Mouse (Mus musculus): ENCODE data around the gene Gpatch8.
A peak's percentile ranks its signal among the peaks of the same experiment; 100 is the strongest.

Gpatch8 gene

DNA sequence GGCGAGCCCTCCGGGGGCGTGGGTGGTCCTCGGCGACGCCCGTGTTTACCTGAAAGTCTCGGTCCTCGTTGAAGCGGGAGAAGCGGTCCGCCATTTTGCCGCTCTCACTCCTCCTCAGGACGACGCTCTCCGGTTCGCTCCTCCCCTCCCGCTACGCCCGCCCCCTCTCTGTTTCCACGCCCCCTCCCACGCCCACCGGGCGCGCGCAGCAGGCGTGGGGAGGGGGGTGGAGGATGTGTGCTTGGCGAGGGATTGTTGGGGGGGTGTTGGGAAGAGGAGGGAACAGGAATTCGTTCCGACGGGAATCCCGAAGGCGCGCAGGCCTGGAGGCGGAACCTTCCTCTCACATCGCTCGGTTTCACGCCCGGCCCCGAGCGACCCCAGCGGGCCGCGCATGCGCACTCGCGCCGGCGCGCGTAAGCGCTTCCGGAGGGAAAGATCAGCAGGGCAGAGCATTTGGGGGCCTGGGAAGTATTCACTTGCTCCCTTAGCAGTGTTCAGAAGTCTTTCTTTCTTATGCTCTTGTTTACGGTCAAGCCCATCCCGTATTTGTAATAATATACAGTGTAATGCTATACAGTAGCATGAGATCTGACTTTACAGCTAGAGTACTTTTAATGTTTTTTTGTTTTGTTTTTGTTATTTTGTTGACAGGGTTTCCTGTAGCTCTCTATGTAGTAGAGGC is at the start of gene Gpatch8:
TSS of gene Gpatch8 (minus strand) at position 362 of the 685 bp plus-strand sequence.
- peak; percentile 95 to 97 for DNase-seq

DNA sequence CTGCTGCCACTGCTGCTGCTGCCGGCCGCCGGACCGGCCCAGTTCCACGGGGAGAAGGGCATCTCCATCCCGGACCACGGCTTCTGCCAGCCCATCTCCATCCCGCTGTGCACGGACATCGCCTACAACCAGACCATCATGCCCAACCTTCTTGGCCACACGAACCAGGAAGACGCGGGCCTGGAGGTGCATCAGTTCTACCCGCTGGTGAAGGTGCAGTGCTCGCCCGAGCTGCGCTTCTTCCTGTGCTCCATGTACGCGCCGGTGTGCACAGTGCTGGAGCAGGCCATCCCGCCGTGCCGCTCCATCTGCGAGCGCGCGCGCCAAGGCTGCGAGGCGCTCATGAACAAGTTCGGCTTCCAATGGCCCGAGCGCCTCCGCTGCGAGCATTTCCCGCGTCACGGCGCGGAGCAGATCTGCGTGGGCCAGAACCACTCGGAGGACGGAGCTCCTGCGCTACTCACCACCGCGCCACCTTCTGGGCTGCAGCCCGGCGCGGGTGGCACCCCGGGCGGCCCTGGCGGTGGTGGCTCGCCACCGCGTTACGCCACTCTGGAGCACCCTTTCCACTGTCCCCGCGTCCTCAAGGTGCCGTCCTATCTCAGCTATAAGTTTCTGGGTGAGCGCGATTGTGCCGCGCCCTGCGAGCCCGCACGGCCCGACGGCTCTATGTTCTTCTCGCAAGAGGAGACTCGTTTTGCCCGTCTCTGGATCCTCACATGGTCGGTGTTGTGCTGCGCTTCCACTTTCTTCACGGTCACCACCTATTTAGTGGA is 48.8 kb upstream of the Gpatch8 start:
- peak in 1 of 2 experiments; percentile 51 for DNase-seq

DNA sequence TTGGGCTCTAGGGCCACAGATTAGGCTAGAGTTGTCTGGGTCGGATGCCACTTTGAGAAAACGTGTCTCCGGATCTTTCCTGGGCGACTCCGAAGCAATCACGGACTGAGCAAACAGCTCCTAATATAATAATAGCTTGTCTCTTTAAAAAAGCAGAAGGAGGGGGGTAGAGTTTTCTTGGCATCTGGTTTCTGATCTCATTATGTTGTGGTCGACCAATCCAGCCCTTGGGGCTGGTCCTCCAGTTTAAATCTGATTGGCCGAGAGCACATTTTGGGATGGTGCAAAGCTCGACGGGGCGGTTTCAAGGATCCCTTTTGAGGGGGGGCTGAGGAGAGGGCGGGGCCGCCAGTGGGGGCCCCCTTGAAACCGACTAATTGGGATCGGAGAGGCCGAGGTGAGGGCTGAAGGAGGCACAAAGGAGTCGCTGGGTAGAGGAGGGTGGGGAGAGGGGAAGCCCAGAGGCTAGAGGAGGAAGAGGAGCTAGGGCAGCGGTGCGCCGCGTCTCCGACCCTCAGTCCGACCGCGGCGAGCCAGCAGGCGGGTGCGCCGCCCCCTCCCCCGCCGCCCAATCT is 47.9 kb upstream of the Gpatch8 start, which contains the start of gene Fzd2:
TSS of gene Fzd2 (plus strand) at position 387 of the 575 bp plus-strand sequence.
- peak; percentile 75 to 92 for DNase-seq

DNA sequence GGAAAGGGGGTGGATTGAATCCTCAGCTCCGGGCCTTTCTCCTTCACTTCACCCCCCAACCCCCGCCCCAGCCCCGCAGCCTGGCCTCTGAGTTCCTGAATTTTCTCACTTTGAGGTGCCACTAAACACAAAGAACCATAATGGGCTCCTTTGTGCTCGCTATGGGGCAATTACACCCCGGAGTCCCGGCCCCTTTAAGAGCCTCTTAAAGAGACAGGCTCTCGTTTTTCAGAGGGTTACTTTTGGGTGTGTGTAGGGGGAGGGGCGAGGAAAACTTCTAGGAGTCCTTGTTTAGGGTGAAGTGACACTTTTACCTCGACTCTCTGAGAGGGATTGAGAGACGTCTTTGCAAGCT is 47.3 kb upstream of the Gpatch8 start:
- peak; percentile 64 to 69 for DNase-seq

DNA sequence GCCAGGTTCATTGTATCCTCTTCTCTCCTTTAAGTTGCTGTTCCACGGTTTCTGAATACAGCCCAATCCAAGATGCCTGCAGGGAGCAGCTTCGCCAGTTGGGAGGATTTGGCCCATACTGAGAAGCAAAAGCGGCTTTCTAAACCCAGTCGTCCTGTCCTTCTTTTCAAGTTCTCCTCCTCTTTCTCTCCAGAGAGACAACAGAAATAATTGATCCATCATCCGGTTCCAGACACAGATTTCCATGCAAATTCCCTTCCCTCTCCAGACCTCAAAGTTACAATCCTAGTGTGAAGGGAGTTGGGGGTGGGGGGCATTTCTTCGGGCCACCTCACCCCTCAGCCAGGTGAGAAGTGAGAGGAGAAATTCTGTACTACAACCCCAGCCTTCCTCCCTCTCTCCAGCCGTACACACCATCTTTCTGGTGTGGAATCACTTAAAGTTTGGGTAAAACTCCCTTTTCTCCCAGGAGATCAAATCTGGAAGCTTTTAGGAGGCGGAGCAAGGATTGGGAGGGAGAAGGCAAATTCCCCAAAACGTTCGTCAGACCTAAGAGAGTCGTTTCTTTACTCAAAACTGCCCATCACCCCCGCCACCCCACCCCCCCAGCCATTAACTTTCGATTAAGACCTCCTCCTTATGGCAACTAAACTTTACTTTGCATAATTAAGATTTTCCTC is 46.8 kb upstream of the Gpatch8 start:
- DNase-seq, result no peak

DNA sequence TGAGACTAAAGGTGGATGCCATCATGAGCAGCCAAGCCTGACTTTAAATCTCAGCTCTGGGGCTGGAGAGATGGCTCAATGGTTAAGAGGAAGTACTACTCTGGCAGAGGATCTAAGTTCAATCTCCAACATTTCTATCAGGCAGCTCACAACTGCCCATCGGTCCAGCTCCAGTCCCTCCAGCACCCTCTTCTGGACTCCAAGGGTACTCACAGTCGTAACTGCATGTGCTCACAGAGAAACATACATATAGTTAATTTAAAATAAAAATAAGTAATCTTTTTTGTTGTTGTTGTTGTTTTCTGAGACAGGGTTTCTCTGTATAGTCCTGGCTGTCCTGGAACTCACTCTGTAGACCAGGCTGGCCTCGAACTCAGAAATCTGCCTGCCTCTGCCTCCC is 43.7 kb upstream of the Gpatch8 start:
- DNase-seq, result no peak

DNA sequence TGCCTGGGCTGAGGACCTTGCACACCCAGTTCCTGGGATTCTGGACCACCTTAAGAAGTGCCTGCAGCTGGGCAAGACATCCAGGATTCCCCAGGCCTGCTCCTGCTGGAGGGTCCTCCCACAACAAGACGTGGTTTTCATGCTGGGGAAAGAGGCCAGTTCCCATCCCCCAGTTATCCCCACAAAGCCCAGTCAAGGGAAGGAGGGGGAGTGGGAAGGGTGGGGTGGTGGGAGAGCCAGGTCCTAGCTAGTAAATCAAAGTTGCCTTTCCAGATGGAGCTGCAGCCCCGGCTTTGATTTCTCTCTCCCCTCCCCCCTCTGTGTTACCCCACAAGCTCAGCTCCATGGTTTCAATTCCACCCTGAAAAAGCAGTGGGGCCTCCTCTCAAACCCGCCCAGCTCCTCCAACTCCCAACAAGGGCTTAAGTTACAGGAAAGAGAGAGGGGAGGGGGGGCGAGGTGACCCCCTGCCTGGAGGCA is 39.2 kb upstream of the Gpatch8 start:
- no peak for DNase-seq

DNA sequence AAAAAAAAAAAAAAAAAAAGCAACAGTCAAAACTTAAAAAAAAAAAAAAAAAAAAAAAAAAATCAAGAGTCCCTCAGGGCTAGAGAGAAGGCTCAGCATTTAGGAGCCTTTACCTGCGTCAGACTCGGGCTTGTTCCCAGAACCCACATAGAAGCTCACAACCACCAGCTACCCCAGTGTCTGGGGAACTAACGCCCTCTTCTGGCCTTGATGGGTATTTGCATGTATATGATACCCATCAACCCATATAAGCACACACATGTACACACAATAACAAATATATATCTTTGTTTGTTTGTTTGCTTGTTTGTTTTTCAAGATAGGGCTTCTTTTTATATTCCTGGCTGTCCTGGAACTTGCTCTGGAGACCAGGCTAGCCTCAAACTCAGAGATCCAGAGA is 31.4 kb upstream of the Gpatch8 start:
- no peak for DNase-seq

DNA sequence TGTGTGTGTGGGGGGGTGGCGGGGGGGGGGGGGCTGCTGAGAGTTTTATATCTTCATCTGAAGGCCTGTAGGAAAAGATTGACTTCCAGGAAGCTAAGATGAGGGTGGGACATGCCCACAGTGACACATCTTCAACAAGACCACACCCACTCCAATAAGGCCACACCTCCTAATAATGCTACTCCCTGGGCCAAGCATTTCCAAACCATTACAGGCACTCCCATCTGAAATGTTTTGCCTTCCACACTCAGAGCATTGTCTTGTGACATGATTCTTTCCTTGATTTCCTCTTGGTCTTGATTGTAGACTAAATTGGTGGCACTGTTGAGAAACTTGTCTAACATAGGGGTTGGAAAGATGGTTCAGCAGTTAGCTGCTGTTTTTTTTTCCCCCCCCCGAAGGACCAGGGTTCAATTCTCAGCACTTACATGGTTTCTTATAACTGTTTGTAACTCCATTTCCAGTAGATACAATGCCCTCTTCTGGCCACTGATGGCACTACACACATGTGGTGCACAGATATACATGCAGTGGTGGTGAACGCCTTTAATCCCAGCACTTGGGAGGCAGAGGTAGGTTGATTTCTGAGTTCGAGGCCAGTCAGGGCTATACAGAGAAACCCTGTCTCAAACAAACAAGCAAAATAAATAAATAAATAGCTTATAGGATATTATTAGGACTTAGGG is 30.4 kb upstream of the Gpatch8 start:
- no peak for DNase-seq

DNA sequence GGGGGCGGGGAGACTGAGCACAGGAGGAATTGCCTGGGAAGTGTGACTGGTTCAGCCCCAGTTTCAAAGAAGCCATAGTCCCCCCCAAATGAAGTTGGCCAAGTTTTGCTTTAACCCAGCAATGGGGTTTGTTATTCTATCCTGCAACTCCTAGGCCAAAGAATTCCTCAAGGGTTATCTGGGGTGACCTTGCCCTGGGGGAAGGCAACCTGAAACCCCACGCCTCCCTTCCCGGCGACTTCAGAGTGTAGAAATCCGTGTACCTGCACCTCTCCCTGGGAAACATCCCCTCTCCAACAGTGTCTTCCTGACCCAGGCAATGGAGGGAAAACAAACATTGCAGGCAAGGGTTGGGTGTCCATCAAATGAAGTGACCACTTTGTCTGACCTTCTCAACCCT is 26.5 kb upstream of the Gpatch8 start:
- no peak for DNase-seq

DNA sequence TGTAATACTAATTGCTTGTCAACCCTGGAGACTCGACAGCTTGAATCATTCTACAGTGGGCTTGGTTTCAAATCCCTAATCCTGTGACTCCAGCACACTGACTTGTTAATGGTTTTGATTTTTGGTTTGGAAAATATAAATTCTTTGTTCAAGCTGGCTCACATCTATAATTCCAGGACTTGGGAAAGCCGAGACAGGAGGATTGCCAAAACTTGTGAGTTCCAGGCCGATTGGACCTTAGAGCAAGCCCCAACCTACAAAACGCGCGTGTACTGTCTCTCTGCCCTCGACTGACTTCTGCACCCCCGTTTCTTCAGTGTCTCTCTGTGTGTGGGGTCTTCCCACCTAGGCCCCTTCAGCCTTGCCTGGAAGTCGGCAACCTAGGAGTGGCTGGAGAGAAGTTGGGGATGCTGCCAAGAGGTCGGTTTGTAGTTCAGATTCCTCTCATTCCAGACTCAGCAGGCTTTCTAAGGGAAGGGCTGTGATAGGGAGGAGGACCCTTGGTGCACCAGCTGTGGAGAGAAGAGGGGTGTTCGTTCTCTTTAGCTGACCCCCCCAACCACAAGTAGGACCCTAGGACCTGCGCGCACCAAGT is 25.9 kb upstream of the Gpatch8 start:
- peak; percentile 39 to 65 for DNase-seq

DNA sequence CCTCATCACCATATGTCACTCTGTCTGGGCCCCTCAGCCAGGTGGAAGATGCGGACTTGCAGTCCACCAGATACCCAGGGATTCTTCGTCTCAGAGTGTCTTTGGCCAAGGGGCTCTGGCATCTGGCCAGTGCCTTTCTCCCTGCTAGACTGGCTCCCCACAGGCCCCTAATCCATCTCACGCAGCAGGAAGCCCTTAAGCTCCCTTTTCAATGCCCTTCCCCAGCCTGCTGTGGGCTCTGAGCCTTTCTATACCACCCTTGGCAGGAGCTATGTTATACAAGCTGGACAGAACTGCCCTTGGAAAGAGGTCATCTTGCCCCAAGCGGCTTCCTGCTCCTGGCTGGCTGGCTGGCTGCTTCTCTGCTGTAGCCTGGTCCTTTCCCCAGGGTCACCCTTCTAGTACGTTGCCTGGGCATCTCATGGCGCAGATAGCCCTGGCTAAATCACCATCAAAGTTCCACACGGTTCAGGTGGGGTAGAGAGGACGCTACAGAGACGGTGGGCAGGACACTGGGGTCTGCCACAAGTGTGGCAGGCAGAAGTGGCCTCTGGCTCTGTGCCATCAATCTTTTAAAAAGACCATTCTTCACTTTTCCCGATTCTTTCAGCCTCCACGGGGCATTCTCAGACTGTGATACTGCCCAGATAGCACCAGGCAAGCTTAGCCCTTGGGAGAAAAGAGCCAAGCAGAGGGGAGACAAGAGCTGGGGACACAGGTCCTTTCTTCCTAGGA is 25.3 kb upstream of the Gpatch8 start:
- no peak for DNase-seq

DNA sequence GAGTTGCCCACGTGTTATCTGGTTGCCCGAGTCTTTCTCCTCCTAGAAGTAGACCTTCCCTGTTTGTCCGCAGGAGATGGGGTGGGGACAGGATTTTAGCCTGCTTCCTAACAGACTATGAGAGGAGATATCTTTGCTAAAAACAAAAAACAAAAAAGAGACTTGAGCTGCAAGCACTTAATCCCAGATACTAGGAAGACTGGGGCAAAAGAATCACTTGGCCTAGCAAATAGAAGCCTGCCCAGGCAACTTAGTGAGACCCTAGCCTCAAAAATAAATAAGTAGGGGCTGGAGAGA is 23.8 kb upstream of the Gpatch8 start:
- DNase-seq, result no peak

DNA sequence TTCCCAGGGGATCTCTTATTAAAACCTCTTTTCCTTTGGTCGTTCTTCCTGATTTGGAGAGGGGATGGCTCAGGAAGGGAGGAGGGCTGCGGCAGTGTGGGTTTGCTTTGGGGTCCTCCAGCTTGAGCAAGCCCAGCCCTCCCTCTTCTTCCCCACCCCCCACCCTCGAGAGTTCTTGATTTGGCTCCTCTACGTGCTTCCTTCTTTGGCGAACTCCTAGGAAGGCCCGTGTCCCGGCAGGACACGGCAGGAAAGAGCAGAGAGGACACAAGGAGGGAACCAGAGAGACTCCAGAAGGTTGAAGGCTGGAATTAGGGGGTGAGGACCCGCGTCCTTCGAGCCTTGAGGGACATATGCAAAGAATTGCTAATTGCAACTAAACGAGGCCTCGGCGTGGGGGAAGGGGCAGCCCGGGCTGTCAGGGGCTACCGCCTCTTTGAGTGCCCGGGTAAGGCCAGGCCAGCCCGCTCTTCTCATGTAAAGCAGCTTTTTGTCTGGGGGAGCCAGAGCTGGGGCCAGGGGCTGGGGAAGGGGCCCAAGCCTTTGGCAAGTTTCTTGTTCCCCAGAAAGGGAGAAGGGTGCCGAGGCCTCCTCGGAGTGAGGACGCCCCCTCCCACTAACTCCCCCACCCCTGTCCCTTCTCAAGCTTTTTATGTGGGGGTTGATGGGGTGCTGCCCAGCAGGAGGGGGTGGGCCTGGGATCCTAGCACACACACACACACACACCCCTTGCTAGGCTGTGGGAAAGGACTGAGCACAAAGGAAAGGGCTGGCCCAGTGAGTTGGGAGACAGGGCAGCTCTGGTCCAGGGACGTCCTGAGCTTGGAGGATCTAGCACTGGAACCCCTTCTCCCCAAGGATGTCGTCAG is 23.2 kb upstream of the Gpatch8 start, which contains the start of gene Gm11627:
TSS of gene Gm11627 (minus strand) at position 297 of the 869 bp plus-strand sequence.
- no peak for DNase-seq

DNA sequence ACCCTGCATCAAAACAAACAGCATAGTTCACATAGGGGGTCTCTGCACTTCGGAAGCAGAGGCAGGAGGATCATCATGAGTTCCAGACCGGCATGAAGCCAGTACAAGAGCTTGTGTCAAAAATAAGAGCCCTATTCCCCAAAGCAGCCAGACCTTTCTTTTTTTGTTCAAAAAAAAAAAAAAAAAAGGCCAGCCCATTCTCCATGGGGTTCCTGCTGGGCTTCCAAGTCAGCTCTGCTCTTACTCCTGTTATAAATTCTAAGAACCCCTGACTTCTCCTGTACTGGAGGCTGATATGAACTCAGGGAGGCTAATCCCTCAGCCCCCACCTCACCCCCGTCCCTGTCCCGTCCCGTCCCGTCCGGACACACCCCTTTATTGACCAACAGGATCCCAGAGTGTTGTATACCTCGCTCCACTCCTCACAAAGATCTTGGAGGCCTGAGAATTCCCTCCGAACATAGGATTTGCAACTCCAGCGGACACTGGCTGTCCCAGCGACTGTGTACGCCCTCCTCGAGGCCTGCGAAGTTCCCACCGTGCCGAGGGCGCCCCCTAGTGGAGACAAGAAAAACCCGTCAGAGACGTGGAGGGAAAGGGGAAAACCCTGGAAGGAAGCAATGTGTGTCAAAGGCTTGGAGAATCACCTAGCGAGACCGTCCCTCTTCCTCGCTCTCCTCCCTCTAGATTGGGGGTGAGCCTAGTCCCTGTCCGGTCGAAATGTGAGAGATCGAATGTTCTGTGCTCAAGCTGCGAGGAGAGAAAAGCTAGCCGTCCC is 22.3 kb upstream of the Gpatch8 start:
- DNase-seq, result peak; percentile 75 to 95

DNA sequence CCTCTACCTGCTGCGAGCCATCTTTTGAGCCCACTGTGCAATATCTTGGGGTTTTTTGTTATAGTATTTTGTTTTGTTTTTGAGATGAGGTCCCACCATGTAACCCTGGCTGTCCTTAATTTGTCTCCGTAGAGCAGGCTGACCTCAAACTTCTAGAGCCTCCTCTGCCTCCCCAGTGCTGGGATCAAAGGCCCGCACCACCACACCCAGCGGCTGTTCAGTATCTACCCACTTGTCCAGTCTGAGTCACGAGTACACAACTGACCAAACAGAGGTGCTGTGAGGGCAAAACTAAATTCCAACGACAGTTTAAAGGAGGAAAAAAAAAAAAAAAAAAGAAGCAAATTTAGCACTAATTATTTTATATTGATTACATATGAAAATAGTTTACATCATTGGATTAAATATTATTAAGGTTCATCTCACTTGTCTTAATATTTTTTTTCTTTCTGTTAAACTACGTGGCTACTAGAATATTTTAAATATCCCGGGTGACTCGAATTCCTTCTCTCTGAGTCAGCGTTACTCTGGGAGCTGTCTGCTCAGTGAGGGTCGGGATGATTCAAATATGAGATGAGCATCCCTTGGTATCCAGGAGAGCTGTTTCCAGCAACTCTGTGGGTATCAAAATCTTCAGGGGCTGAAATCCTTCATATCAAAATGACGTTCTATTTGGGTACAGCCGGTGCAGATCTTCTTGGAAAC is 20.0 kb upstream of the Gpatch8 start:
- no peak for DNase-seq

DNA sequence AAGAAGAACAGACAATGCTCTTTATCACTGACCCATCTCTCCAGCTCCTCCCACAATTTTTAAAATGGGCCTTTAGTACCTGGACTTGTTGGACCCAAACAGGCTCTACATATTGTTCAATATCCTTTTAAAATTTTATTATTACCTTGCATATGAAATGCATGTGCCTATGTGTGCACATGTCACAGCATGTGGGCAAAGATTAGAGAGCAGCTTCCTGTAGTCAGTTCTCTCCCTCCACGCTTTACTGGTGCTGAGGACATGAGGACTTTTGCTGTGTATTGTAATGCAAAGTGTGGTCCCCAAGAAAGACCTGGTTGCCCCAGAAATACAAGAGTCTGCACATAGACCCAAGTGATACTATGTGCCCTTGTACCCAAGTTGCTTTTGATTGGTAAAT is 18.8 kb upstream of the Gpatch8 start:
- DNase-seq, result no peak

DNA sequence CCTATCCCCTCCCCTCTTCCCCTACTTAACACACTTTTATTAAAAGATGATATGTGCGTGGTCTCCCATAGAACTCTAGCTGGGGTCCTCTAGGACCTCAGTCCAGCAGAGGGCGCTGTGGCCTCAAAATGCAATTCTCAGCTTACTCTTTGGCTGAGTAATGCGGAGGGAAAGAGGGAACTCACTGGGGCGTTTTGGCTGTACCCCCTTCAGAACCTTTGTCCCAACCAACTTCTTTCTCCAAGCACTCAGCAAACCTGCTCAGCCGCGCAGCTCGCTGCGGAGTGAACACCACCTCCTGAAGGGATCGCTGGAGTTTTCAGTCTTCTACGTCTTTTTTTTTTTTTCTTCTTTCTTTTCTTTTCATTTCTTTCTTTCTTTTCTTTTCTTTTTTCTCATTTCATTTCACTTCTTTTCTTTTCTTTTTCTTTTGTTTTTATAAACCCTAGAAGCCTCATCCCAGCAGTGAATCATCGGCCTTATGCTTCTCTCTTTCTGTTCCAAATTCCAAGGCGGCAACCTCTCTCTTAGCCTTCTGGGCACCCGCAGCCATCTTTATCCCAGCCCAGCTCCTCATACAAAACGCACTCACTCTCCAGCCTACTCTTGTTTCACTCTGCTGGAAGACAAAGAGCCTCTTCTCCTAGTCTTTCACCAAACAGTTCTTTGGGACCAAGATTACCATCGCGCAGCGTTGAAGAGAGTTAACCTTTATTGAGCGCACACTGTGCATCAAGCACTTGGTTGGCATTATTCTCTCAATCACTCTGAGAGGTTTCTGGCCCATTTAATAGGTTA is 16.9 kb upstream of the Gpatch8 start:
- peak; percentile 80 to 95 for DNase-seq

Measured in kidney, postnatal 36 days (tissue).